Mouse (Mus musculus) liver, embryonic 15.5 days (tissue): Measurements from ENCODE around the gene Pfdn6. TPM values are rescaled to one million over a fixed set of nuclear protein-coding genes. Genes with fewer than 3 reads are reported as not detected.
"Not testable (repeated sequence)": the region's sequence is repeated elsewhere in the genome, so short reads cannot be mapped to it uniquely, and the experiment has no call there.

Experiments
- ATAC-seq: fragments of 200-750 bp; cut with Nextera tagmentation; 2 replicates; pipeline ENCODE4 v1.8.0; 2017; ENCODE audit warnings: moderate number of reproducible peaks, mild to moderate bottlenecking, moderate library complexity; ENCODE audit not compliant: insufficient read depth
- H3K27ac ChIP-seq: fragments of 300-500 bp; sonication (generic); replicated peaks from 2 replicates; pipeline ENCODE4 v1.5.1; 2015; ENCODE audit warnings: mild to moderate bottlenecking, inconsistent platforms
- H3K27me3 ChIP-seq: fragments of 300-500 bp; sonication (generic); 2 replicates; pipeline ENCODE4 v1.6.1; 2015; ENCODE audit warnings: mild to moderate bottlenecking, inconsistent platforms
- H3K36me3 ChIP-seq: fragments of 300-500 bp; sonication (generic); replicated peaks from 2 replicates; pipeline ENCODE4 v1.6.1; 2015; ENCODE audit warnings: moderate library complexity, mild to moderate bottlenecking, inconsistent platforms
- H3K4me1 ChIP-seq: fragments of 300-500 bp; sonication (generic); replicated peaks from 2 replicates; pipeline ENCODE4 v1.6.1; 2015; ENCODE audit warnings: inconsistent platforms
- H3K4me2 ChIP-seq: fragments of 300-500 bp; sonication (generic); 2 replicates; pipeline ENCODE4 v1.6.1; 2015; ENCODE audit warnings: moderate library complexity, mild to moderate bottlenecking, inconsistent platforms
- H3K4me3 ChIP-seq: fragments of 300-500 bp; sonication (generic); replicated peaks from 2 replicates; pipeline ENCODE4 v1.5.1; 2015; ENCODE audit warnings: mild to moderate bottlenecking, inconsistent platforms
- H3K9ac ChIP-seq: fragments of 300-500 bp; sonication (generic); 2 replicates; pipeline ENCODE4 v1.6.1; 2015; ENCODE audit warnings: moderate library complexity, mild to moderate bottlenecking, inconsistent platforms
- H3K9me3 ChIP-seq: fragments of 300-500 bp; sonication (generic); replicated peaks from 2 replicates; pipeline ENCODE4 v1.6.1; 2016; ENCODE audit warnings: inconsistent platforms
- WGBS: fragments of 180-500 bp; shearing (Covaris S2); methylation state at CpG from one replicate; pipeline ENCODE4 v1.1.7; 2015; ENCODE audit warnings: mixed read lengths; ENCODE audit not compliant: insufficient replicate concordance; 5-methylcytosine and 5-hydroxymethylcytosine counted together
- polyA plus RNA-seq: library from polyadenylated mRNA; unstranded; fragments of >200 nt; fragmentation: Nextera tagmentation; extraction: Ambion mirVana; gene quantifications from 2 replicates; pipeline ENCODE4 v1.2.1, GENCODE M21; 2015

Gene Pfdn6
- polyA plus RNA-seq, 1 experiment from 2014 or later, result 96.8 TPM

GRCm38 (mm10) chr17:33911813-33912414, 28.2 kb downstream of the Pfdn6 start:
- peaks cover 3% of the 10 kb centered on the region; the same call in 1 of the 2 replicates for H3K9me3 ChIP-seq
- peaks cover 49% of the 10 kb centered on the region for H3K36me3 ChIP-seq
- ATAC-seq, result no peak
- peaks cover 75% of the 10 kb centered on the region for H3K4me1 ChIP-seq
- H3K9ac ChIP-seq, result no peak overlapping the region
- H3K4me2 ChIP-seq, result no peak overlapping the region
- no peaks in the 10 kb centered on the region for H3K27me3 ChIP-seq
- H3K4me3 ChIP-seq, result no peak overlapping the region
- 90% methylated on average over 28 of the region's 28 CpGs for WGBS
- no peak overlapping the region for H3K27ac ChIP-seq

- H3K9me3 ChIP-seq, result no peaks in the 10 kb centered on the region
- WGBS, result 88% methylated on average over 31 of the region's 31 CpGs
- no peak for ATAC-seq
- H3K4me2 ChIP-seq, result no peak overlapping the region
- no peak overlapping the region for H3K4me3 ChIP-seq
- no peak overlapping the region for H3K27ac ChIP-seq
- H3K4me1 ChIP-seq, result peaks cover 69% of the 10 kb centered on the region
- peaks cover 46% of the 10 kb centered on the region for H3K36me3 ChIP-seq
- H3K9ac ChIP-seq, result no peak overlapping the region
- no peaks in the 10 kb centered on the region for H3K27me3 ChIP-seq
Measured at GRCm38 (mm10) chr17:33911052-33911812, 28.9 kb downstream of the Pfdn6 start.

- Histone ChIP-seq H3K27ac (peak overlapping the region; percentile 93), H3K4me1 (peaks cover 68% of the 10 kb centered on the region), H3K9me3 (no peaks in the 10 kb centered on the region), H3K4me3 (peak overlapping the region; percentile 85), H3K27me3 (no peaks in the 10 kb centered on the region), H3K9ac (peak overlapping the region; percentile 89), H3K4me2 (peak overlapping the region; percentile 100), H3K36me3 (peaks cover 46% of the 10 kb centered on the region)
- WGBS, result 36% methylated on average over 11 of the region's 11 CpGs
- no peak for ATAC-seq
Measured at GRCm38 (mm10) chr17:33910346-33911051, 29.6 kb downstream of the Pfdn6 start.

- Histone ChIP-seq H3K9me3 (no peaks in the 10 kb centered on the region), H3K27me3 (no peaks in the 10 kb centered on the region), H3K4me1 (peaks cover 63% of the 10 kb centered on the region), H3K4me2 (peak overlapping the region; percentile 100), H3K27ac (peak overlapping the region; percentile 93), H3K36me3 (peaks cover 42% of the 10 kb centered on the region), H3K4me3 (peak overlapping the region; percentile 85), H3K9ac (peak overlapping the region; percentile 89)
- ATAC-seq, result no peak
- under 1% methylated on average over 14 of the region's 14 CpGs for WGBS
Measured at GRCm38 (mm10) chr17:33909869-33910250, 30.3 kb downstream of the Pfdn6 start.

GRCm38 (mm10) chr17:33909077-33909868, 30.9 kb downstream of the Pfdn6 start, which contains the start of gene Daxx:
Gene Daxx, plus strand, starts transcription at chr17:33909414.
- H3K27ac ChIP-seq, result peak within 1 kb of the TSS; percentile 93
- H3K9ac ChIP-seq, result peak within 1 kb of the TSS; percentile 89
- peak; percentile 94 for ATAC-seq
- peak within 1 kb of the TSS; percentile 85 for H3K4me3 ChIP-seq
- H3K4me1 ChIP-seq, result peaks cover 60% of the 10 kb centered on the region
- under 1% methylated on average over 68 of the region's 68 CpGs for WGBS
- H3K27me3 ChIP-seq, result no peaks in the 10 kb centered on the region
- peak within 1 kb of the TSS; percentile 100 for H3K4me2 ChIP-seq
- H3K36me3 ChIP-seq, result peaks cover 36% of the 10 kb centered on the region
- no peaks in the 10 kb centered on the region for H3K9me3 ChIP-seq

- peak overlapping the region; percentile 85 for H3K4me3 ChIP-seq
- H3K4me2 ChIP-seq, result peak overlapping the region; percentile 100
- H3K27ac ChIP-seq, result peak overlapping the region; percentile 93
- H3K9ac ChIP-seq, result peak overlapping the region; percentile 89
- H3K27me3 ChIP-seq, result no peaks in the 10 kb centered on the region
- under 1% methylated on average over 43 of the region's 44 CpGs for WGBS
- ATAC-seq, result peak; percentile 58
- H3K4me1 ChIP-seq, result peaks cover 62% of the 10 kb centered on the region
- no peaks in the 10 kb centered on the region for H3K9me3 ChIP-seq
- H3K36me3 ChIP-seq, result peaks cover 28% of the 10 kb centered on the region
Measured at GRCm38 (mm10) chr17:33908331-33909076, 31.6 kb downstream of the Pfdn6 start.

- Histone ChIP-seq H3K27ac (peak within 1 kb of the TSS; percentile 67; the same call in 1 of the 2 replicates), H3K4me1 (peaks cover 72% of the 10 kb centered on the region)
- H3K9ac ChIP-seq, H3K9me3 ChIP-seq, H3K27me3 ChIP-seq, H3K4me3 ChIP-seq, ATAC-seq, H3K4me2 ChIP-seq, H3K36me3 ChIP-seq: not testable (repeated sequence)
- 36% methylated on average over 4 of the region's 4 CpGs for WGBS
Measured at GRCm38 (mm10) chr17:33904835-33905234, 35.3 kb downstream of the Pfdn6 start, which contains the start of gene Platr17. Gene Platr17, plus strand, starts transcription at chr17:33905135.

- Histone ChIP-seq H3K27ac (peak overlapping the region; percentile 67; the same call in 1 of the 2 replicates), H3K4me1 (peaks cover 75% of the 10 kb centered on the region)
- H3K4me2 ChIP-seq, H3K9ac ChIP-seq, H3K4me3 ChIP-seq, H3K27me3 ChIP-seq, ATAC-seq, H3K36me3 ChIP-seq, H3K9me3 ChIP-seq: not testable (repeated sequence)
- WGBS, result 58% methylated on average over 6 of the region's 6 CpGs
Measured at GRCm38 (mm10) chr17:33903911-33904651, 36.1 kb downstream of the Pfdn6 start.

- WGBS, result 22% methylated on average over 7 of the region's 7 CpGs
- no peaks in the 10 kb centered on the region for H3K36me3 ChIP-seq
- H3K27me3 ChIP-seq, result no peaks in the 10 kb centered on the region
- H3K27ac ChIP-seq, result peak overlapping the region; percentile 67
- peaks cover 75% of the 10 kb centered on the region for H3K4me1 ChIP-seq
- H3K4me2 ChIP-seq, result peak overlapping the region; percentile 41
- H3K9me3 ChIP-seq, result no peaks in the 10 kb centered on the region
- ATAC-seq, result no peak
- H3K9ac ChIP-seq, result no peak overlapping the region
- no peak overlapping the region for H3K4me3 ChIP-seq
Measured at GRCm38 (mm10) chr17:33902491-33902890, 37.7 kb downstream of the Pfdn6 start.
